Mouse (Mus musculus): ENCODE measurements around the gene Rps17. TPM values are rescaled to one million over a fixed set of nuclear protein-coding genes. Genes with fewer than 3 reads are reported as not detected.

The Rps17 gene
- polyA plus RNA-seq, 1 experiment from 2014 or later = 684 TPM

GRCm38 (mm10) chr7:81343831-81344230 is 1.2 kb downstream of the Rps17 start:
- WGBS (ENCODE audit: insufficient replicate concordance) = 6% methylated on average over 10 of the region's 10 CpGs
- H3K4me1 ChIP-seq (ENCODE audit: insufficient read depth) = peaks cover 28% of the 10 kb centered on the region
- H3K4me2 ChIP-seq (ENCODE audit: low read depth, low read length) = peak overlapping the region; percentile 90
- peak overlapping the region; percentile 78 for H3K9ac ChIP-seq (replicated peaks)
- H3K27me3 ChIP-seq (ENCODE audit: insufficient read depth, low read length) = no peaks in the 10 kb centered on the region
- H3K36me3 ChIP-seq (replicated peaks; ENCODE audit: insufficient read depth, low read length) = peaks cover 37% of the 10 kb centered on the region
- H3K9me3 ChIP-seq (ENCODE audit: low read length) = no peaks in the 10 kb centered on the region
- DNase-seq = no peak
- H3K4me3 ChIP-seq (ENCODE audit: low read depth, low read length) = peak overlapping the region; percentile 78
- no peak for ATAC-seq
- peak overlapping the region; percentile 87 for H3K27ac ChIP-seq (ENCODE audit: low read depth)
- TF ChIP-seq EP300 (IDR thresholded peaks at IDR 0.05; ENCODE audit: low read depth) = no peak
- TF ChIP-seq CTCF (IDR thresholded peaks at IDR 0.05; ENCODE audit: low read depth) = no peak

- 22% methylated on average over 8 of the region's 8 CpGs for WGBS (ENCODE audit: insufficient replicate concordance)
- DNase-seq (peak; percentile 40), ATAC-seq (0 out of 2 replicates have a peak, but pooled peaks have one; percentile 9)
- peak overlapping the region; percentile 78 for H3K9ac ChIP-seq (replicated peaks)
- TF ChIP-seq CTCF (IDR thresholded peaks at IDR 0.05; ENCODE audit: low read depth) (no peak), EP300 (IDR thresholded peaks at IDR 0.05; ENCODE audit: low read depth) (no peak)
- H3K36me3 ChIP-seq (replicated peaks; ENCODE audit: insufficient read depth, low read length) = peaks cover 39% of the 10 kb centered on the region
- H3K9me3 ChIP-seq (ENCODE audit: low read length) = no peaks in the 10 kb centered on the region
- peak overlapping the region; percentile 90 for H3K4me2 ChIP-seq (ENCODE audit: low read depth, low read length)
- no peaks in the 10 kb centered on the region for H3K27me3 ChIP-seq (ENCODE audit: insufficient read depth, low read length)
- H3K27ac ChIP-seq (ENCODE audit: low read depth) = peak overlapping the region; percentile 22; the same call in 1 of the 2 replicates
- H3K4me1 ChIP-seq (ENCODE audit: insufficient read depth) = peaks cover 28% of the 10 kb centered on the region
- peak overlapping the region; percentile 78 for H3K4me3 ChIP-seq (ENCODE audit: low read depth, low read length)
These were observed 1.7 kb downstream of the Rps17 start for GRCm38 (mm10) chr7:81343316-81343715.

GRCm38 (mm10) chr7:81342356-81343094 is 2.5 kb downstream of the Rps17 start:
- Histone ChIP-seq H3K4me1 (ENCODE audit: insufficient read depth) (peaks cover 28% of the 10 kb centered on the region), H3K36me3 (replicated peaks; ENCODE audit: insufficient read depth, low read length) (peaks cover 42% of the 10 kb centered on the region), H3K4me3 (ENCODE audit: low read depth, low read length) (peak overlapping the region; percentile 78), H3K9ac (replicated peaks) (peak overlapping the region; percentile 78; the same call in 1 of the 2 replicates), H3K27ac (ENCODE audit: low read depth) (peak overlapping the region; percentile 22; the same call in 1 of the 2 replicates), H3K9me3 (ENCODE audit: low read length) (no peaks in the 10 kb centered on the region), H3K27me3 (ENCODE audit: insufficient read depth, low read length) (no peaks in the 10 kb centered on the region), H3K4me2 (ENCODE audit: low read depth, low read length) (peak overlapping the region; percentile 90)
- DNase-seq = no peak
- no peak for ATAC-seq
- no peak for TF ChIP-seq EP300 (IDR thresholded peaks at IDR 0.05; ENCODE audit: low read depth)
- no peak for TF ChIP-seq CTCF (IDR thresholded peaks at IDR 0.05; ENCODE audit: low read depth)
- 58% methylated on average over 8 of the region's 8 CpGs for WGBS (ENCODE audit: insufficient replicate concordance)

DNA sequence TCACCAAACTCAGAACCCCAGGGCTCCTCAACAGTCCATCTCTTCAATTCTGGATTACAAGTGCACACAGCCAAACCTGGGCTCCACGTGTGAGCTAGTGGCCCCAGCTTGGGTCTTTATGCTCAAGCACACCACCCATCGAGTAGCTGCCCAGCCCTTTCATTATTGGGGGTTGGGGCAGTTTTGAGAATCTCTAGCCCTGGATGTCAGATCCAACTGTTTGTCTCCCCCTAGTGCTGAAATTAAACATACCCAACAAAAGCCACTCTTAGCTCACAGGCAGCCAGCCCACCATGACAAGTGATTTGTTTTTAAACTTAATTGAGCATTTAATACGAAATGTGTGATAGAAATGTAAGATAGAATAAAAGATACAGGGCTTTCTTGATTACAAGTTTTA is 3.5 kb downstream of the Rps17 start:
- peaks cover 28% of the 10 kb centered on the region for H3K4me1 ChIP-seq (ENCODE audit: insufficient read depth)
- TF ChIP-seq EP300 (IDR thresholded peaks at IDR 0.05; ENCODE audit: low read depth) (no peak), CTCF (IDR thresholded peaks at IDR 0.05; ENCODE audit: low read depth) (peak; percentile 66)
- no peaks in the 10 kb centered on the region for H3K27me3 ChIP-seq (ENCODE audit: insufficient read depth, low read length)
- ATAC-seq = no peak
- H3K27ac ChIP-seq (ENCODE audit: low read depth) = no peak overlapping the region
- DNase-seq = no peak
- H3K4me2 ChIP-seq (ENCODE audit: low read depth, low read length) = no peak overlapping the region
- H3K9ac ChIP-seq (replicated peaks) = no peak overlapping the region
- H3K9me3 ChIP-seq (ENCODE audit: low read length) = no peaks in the 10 kb centered on the region
- 40% methylated on average over 3 of the region's 3 CpGs for WGBS (ENCODE audit: insufficient replicate concordance)
- no peak overlapping the region for H3K4me3 ChIP-seq (ENCODE audit: low read depth, low read length)
- peaks cover 42% of the 10 kb centered on the region for H3K36me3 ChIP-seq (replicated peaks; ENCODE audit: insufficient read depth, low read length)

DNA sequence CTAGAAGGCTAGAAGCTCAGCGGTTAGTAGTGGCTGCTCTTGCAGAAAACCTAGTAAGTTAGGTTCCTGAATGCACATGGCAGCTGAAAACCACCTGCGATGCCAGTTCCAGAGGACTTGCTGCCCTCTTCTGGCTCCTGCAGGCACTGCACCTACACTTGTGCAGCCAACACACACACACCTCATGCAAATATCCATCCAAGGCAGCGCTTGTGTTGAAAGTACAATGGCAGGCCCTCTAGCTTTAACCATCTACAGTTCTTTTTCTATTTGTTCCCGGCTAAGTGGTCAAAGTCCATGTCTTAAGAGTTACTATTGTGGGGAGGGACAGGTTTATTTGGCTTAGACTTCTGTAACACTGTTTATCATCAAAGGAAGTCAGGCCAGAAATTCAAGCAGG is 5.3 kb downstream of the Rps17 start:
- no peak overlapping the region for H3K27ac ChIP-seq (ENCODE audit: low read depth)
- TF ChIP-seq EP300 (IDR thresholded peaks at IDR 0.05; ENCODE audit: low read depth) (no peak), CTCF (IDR thresholded peaks at IDR 0.05; ENCODE audit: low read depth) (peak; percentile 88)
- no peak overlapping the region for H3K4me3 ChIP-seq (ENCODE audit: low read depth, low read length)
- H3K27me3 ChIP-seq (ENCODE audit: insufficient read depth, low read length) = no peaks in the 10 kb centered on the region
- H3K4me1 ChIP-seq (ENCODE audit: insufficient read depth) = peaks cover 22% of the 10 kb centered on the region
- peak; percentile 81 for DNase-seq
- H3K36me3 ChIP-seq (replicated peaks; ENCODE audit: insufficient read depth, low read length) = peaks cover 45% of the 10 kb centered on the region
- no peak overlapping the region for H3K4me2 ChIP-seq (ENCODE audit: low read depth, low read length)
- H3K9ac ChIP-seq (replicated peaks) = no peak overlapping the region
- no peak for ATAC-seq
- H3K9me3 ChIP-seq (ENCODE audit: low read length) = no peaks in the 10 kb centered on the region
- WGBS (ENCODE audit: insufficient replicate concordance) = 71% methylated on average over 4 of the region's 4 CpGs

DNA sequence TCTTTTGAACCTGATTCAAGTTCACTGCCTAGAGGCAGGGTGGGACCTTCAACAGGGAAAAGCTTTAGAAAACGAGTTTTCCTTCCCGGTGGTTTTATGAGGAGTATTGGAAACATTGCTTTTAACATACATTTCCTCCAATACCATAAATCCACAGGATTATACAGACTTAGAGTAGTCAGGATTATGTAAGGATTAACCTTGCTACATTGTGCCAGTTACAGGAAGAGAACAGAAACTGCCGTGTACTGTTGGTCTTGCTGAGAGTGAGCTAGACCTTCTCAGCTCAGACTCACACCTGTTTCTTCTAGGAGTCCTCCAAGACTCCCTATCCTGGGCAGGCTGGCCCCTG is 6.6 kb downstream of the Rps17 start:
- no peak for TF ChIP-seq CTCF (IDR thresholded peaks at IDR 0.05; ENCODE audit: low read depth)
- TF ChIP-seq EP300 (IDR thresholded peaks at IDR 0.05; ENCODE audit: low read depth) = no peak
- peaks cover 14% of the 10 kb centered on the region for H3K4me1 ChIP-seq (ENCODE audit: insufficient read depth)
- no peak overlapping the region for H3K27ac ChIP-seq (ENCODE audit: low read depth)
- H3K4me2 ChIP-seq (ENCODE audit: low read depth, low read length) = no peak overlapping the region
- no peak for DNase-seq
- H3K36me3 ChIP-seq (replicated peaks; ENCODE audit: insufficient read depth, low read length) = peaks cover 45% of the 10 kb centered on the region
- H3K27me3 ChIP-seq (ENCODE audit: insufficient read depth, low read length) = no peaks in the 10 kb centered on the region
- WGBS (ENCODE audit: insufficient replicate concordance) = 76% methylated on average over 3 of the region's 3 CpGs
- no peak overlapping the region for H3K9ac ChIP-seq (replicated peaks)
- no peak overlapping the region for H3K4me3 ChIP-seq (ENCODE audit: low read depth, low read length)
- H3K9me3 ChIP-seq (ENCODE audit: low read length) = no peaks in the 10 kb centered on the region
- no peak for ATAC-seq
